Mouse (Mus musculus): ENCODE results near the gene Dnah17. TPM values are rescaled to one million over a fixed set of nuclear protein-coding genes. Genes with fewer than 3 reads are reported as not detected.

Dnah17 gene
- polyA plus RNA-seq, 1 experiment from 2014 or later = 0.23 TPM

- ATAC-seq (ENCODE audit: low FRiP score, low TSS enrichment) = no peak
- no peaks in the 10 kb centered on the region for H3K9me3 ChIP-seq (ENCODE audit: control insufficient read depth, low read length)
- H3K27ac ChIP-seq (ENCODE audit: low read depth, low read length) = no peak overlapping the region
- H3K4me1 ChIP-seq (ENCODE audit: control insufficient read depth, insufficient read depth, low read length) = no peaks in the 10 kb centered on the region
- no peaks in the 10 kb centered on the region for H3K27me3 ChIP-seq (ENCODE audit: control insufficient read depth, insufficient read depth, low read length)
- no peak overlapping the region for H3K4me2 ChIP-seq (replicated peaks; ENCODE audit: low read depth, low read length)
- H3K9ac ChIP-seq (ENCODE audit: low read depth, low read length) = no peak overlapping the region
- 68% methylated on average over 14 of the region's 14 CpGs for WGBS
- H3K4me3 ChIP-seq (ENCODE audit: low read length) = no peak overlapping the region
- H3K36me3 ChIP-seq (ENCODE audit: control insufficient read depth, insufficient read depth, low read length) = no peaks in the 10 kb centered on the region
These were observed 16.8 kb downstream of the Dnah17 start for GRCm38 (mm10) chr11:118113516-118114205.

- Histone ChIP-seq H3K4me1 (ENCODE audit: control insufficient read depth, insufficient read depth, low read length) (no peaks in the 10 kb centered on the region), H3K36me3 (ENCODE audit: control insufficient read depth, insufficient read depth, low read length) (no peaks in the 10 kb centered on the region), H3K4me2 (replicated peaks; ENCODE audit: low read depth, low read length) (no peak overlapping the region), H3K4me3 (ENCODE audit: low read length) (no peak overlapping the region), H3K9me3 (ENCODE audit: control insufficient read depth, low read length) (no peaks in the 10 kb centered on the region), H3K9ac (ENCODE audit: low read depth, low read length) (no peak overlapping the region), H3K27ac (ENCODE audit: low read depth, low read length) (no peak overlapping the region), H3K27me3 (ENCODE audit: control insufficient read depth, insufficient read depth, low read length) (no peaks in the 10 kb centered on the region)
- peak; percentile 67 for ATAC-seq (ENCODE audit: low FRiP score, low TSS enrichment)
- 9% methylated on average over 5 of the region's 5 CpGs for WGBS
These were observed 26.4 kb downstream of the Dnah17 start for GRCm38 (mm10) chr11:118104001-118104400.

- Histone ChIP-seq H3K36me3 (ENCODE audit: control insufficient read depth, insufficient read depth, low read length) (no peaks in the 10 kb centered on the region), H3K27me3 (ENCODE audit: control insufficient read depth, insufficient read depth, low read length) (no peaks in the 10 kb centered on the region), H3K4me3 (ENCODE audit: low read length) (no peak overlapping the region), H3K9ac (ENCODE audit: low read depth, low read length) (no peak overlapping the region; the same call in 1 of the 2 replicates), H3K27ac (ENCODE audit: low read depth, low read length) (no peak overlapping the region), H3K9me3 (ENCODE audit: control insufficient read depth, low read length) (no peaks in the 10 kb centered on the region), H3K4me2 (replicated peaks; ENCODE audit: low read depth, low read length) (no peak overlapping the region), H3K4me1 (ENCODE audit: control insufficient read depth, insufficient read depth, low read length) (no peaks in the 10 kb centered on the region)
- ATAC-seq (ENCODE audit: low FRiP score, low TSS enrichment) = no peak
- 93% methylated on average over 5 of the region's 5 CpGs for WGBS
These were observed 27.1 kb downstream of the Dnah17 start for GRCm38 (mm10) chr11:118103383-118103782.

DNA sequence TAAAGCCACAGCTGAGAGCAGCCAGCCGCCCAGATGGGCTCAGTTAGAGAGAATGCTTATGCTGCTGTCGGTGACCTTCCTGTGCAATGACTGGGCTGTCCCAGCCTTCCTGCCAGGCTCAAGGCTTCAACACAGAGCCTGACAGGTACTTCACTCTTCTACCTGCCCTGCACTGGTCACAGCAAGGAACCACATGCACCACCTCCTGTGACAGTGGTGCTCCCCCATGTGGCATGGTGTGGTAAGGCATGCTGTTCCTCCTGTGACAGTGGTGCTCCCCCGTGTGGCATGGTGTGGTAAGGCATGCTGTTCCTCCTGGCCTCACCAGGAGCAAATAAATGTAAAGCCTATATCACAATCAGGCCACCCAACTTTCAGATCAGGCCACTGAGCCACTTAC lies 27.6 kb downstream of the Dnah17 start:
- no peaks in the 10 kb centered on the region for H3K27me3 ChIP-seq (ENCODE audit: control insufficient read depth, insufficient read depth, low read length)
- H3K4me2 ChIP-seq (replicated peaks; ENCODE audit: low read depth, low read length) = no peak overlapping the region
- H3K4me3 ChIP-seq (ENCODE audit: low read length) = no peak overlapping the region
- WGBS = 59% methylated on average over 3 of the region's 3 CpGs
- no peak overlapping the region for H3K27ac ChIP-seq (ENCODE audit: low read depth, low read length)
- H3K4me1 ChIP-seq (ENCODE audit: control insufficient read depth, insufficient read depth, low read length) = no peaks in the 10 kb centered on the region
- H3K9me3 ChIP-seq (ENCODE audit: control insufficient read depth, low read length) = no peaks in the 10 kb centered on the region
- no peak overlapping the region for H3K9ac ChIP-seq (ENCODE audit: low read depth, low read length)
- no peaks in the 10 kb centered on the region for H3K36me3 ChIP-seq (ENCODE audit: control insufficient read depth, insufficient read depth, low read length)
- peak; percentile 50; the same call in 1 of the 2 replicates for ATAC-seq (ENCODE audit: low FRiP score, low TSS enrichment)

DNA sequence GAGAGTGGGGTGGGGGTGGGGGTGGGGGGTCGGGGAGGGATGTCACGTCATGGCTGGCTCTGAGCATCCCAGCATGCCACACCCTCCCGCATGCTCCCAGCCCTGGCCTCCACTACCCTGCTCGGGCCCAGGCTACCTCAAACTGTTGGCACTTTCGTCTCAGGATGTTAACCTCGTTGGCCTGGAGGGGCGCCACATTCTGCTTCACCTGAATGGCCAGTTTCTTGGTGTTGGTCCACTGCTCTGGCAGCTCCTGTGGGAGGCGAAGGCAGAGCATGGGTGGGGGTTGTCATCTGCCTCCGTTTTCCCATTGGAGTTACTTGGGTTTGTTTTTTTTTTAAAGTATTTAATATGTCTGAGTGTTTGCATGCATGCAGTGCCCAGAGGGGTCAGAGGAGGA lies 29.3 kb downstream of the Dnah17 start:
- no peaks in the 10 kb centered on the region for H3K36me3 ChIP-seq (ENCODE audit: control insufficient read depth, insufficient read depth, low read length)
- 36% methylated on average over 9 of the region's 9 CpGs for WGBS
- H3K4me1 ChIP-seq (ENCODE audit: control insufficient read depth, insufficient read depth, low read length) = 0 out of 2 replicates have a peak, but pooled peaks cover 7% of the 10 kb centered on the region
- H3K4me3 ChIP-seq (ENCODE audit: low read length) = no peak overlapping the region
- no peak for ATAC-seq (ENCODE audit: low FRiP score, low TSS enrichment)
- no peaks in the 10 kb centered on the region for H3K9me3 ChIP-seq (ENCODE audit: control insufficient read depth, low read length)
- H3K27ac ChIP-seq (ENCODE audit: low read depth, low read length) = no peak overlapping the region
- H3K4me2 ChIP-seq (replicated peaks; ENCODE audit: low read depth, low read length) = no peak overlapping the region
- no peaks in the 10 kb centered on the region for H3K27me3 ChIP-seq (ENCODE audit: control insufficient read depth, insufficient read depth, low read length)
- no peak overlapping the region for H3K9ac ChIP-seq (ENCODE audit: low read depth, low read length)

GRCm38 (mm10) chr11:118096736-118097135 lies 33.7 kb downstream of the Dnah17 start:
- H3K36me3 ChIP-seq (ENCODE audit: control insufficient read depth, insufficient read depth, low read length) = no peaks in the 10 kb centered on the region
- no peak overlapping the region for H3K4me3 ChIP-seq (ENCODE audit: low read length)
- H3K4me1 ChIP-seq (ENCODE audit: control insufficient read depth, insufficient read depth, low read length) = 0 out of 2 replicates have a peak, but pooled peaks cover 10% of the 10 kb centered on the region
- no peak for ATAC-seq (ENCODE audit: low FRiP score, low TSS enrichment)
- no peaks in the 10 kb centered on the region for H3K9me3 ChIP-seq (ENCODE audit: control insufficient read depth, low read length)
- no peak overlapping the region for H3K27ac ChIP-seq (ENCODE audit: low read depth, low read length)
- H3K27me3 ChIP-seq (ENCODE audit: control insufficient read depth, insufficient read depth, low read length) = no peaks in the 10 kb centered on the region
- 29% methylated on average over 2 of the region's 2 CpGs for WGBS
- no peak overlapping the region for H3K4me2 ChIP-seq (replicated peaks; ENCODE audit: low read depth, low read length)
- no peak overlapping the region for H3K9ac ChIP-seq (ENCODE audit: low read depth, low read length)

GRCm38 (mm10) chr11:118095004-118095403 lies 35.4 kb downstream of the Dnah17 start:
- Histone ChIP-seq H3K4me3 (ENCODE audit: low read length) (no peak overlapping the region), H3K9me3 (ENCODE audit: control insufficient read depth, low read length) (peaks cover 6% of the 10 kb centered on the region; the same call in 1 of the 2 replicates), H3K27me3 (ENCODE audit: control insufficient read depth, insufficient read depth, low read length) (no peaks in the 10 kb centered on the region), H3K36me3 (ENCODE audit: control insufficient read depth, insufficient read depth, low read length) (no peaks in the 10 kb centered on the region), H3K4me1 (ENCODE audit: control insufficient read depth, insufficient read depth, low read length) (0 out of 2 replicates have a peak, but pooled peaks cover 10% of the 10 kb centered on the region), H3K4me2 (replicated peaks; ENCODE audit: low read depth, low read length) (no peak overlapping the region), H3K9ac (ENCODE audit: low read depth, low read length) (no peak overlapping the region), H3K27ac (ENCODE audit: low read depth, low read length) (no peak overlapping the region)
- WGBS = 94% methylated on average over 9 of the region's 9 CpGs
- no peak for ATAC-seq (ENCODE audit: low FRiP score, low TSS enrichment)

DNA sequence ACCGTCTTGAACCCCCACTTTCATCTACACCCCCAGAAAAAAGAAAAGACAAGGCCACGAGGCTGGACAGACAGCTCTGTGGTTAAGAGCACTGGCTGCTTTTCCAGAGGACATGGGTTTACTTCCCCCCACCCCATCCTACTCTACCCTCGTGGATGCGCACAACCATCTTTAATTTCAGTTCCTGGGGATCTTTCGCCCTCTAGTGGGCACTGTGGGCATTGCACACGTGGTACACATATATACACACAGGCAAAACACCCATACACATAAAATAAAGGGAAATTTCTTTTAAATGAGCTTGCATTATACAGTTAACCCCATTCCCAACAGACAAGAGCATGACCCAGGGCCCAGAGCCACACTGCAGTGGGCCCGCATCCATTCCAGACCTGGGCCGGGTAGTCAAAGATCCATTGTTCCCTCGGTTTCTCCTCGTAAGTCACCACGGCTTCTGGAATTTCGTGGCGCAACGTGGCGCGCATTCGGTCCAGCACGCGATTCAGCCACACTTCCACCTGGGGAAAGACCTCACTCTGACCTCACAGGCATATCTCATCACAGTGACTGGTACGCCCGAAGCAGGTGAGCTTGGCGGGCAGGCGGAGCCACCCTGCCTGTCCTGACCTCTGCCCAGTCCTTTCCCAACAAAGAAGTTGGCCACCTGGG lies 39.3 kb downstream of the Dnah17 start:
- H3K36me3 ChIP-seq (ENCODE audit: control insufficient read depth, insufficient read depth, low read length) = no peaks in the 10 kb centered on the region
- no peak overlapping the region for H3K4me3 ChIP-seq (ENCODE audit: low read length)
- no peak overlapping the region for H3K27ac ChIP-seq (ENCODE audit: low read depth, low read length)
- ATAC-seq (ENCODE audit: low FRiP score, low TSS enrichment) = no peak
- H3K4me1 ChIP-seq (ENCODE audit: control insufficient read depth, insufficient read depth, low read length) = 0 out of 2 replicates have a peak, but pooled peaks cover 8% of the 10 kb centered on the region
- peaks cover 6% of the 10 kb centered on the region; the same call in 1 of the 2 replicates for H3K9me3 ChIP-seq (ENCODE audit: control insufficient read depth, low read length)
- H3K9ac ChIP-seq (ENCODE audit: low read depth, low read length) = no peak overlapping the region
- WGBS = 88% methylated on average over 23 of the region's 23 CpGs
- no peaks in the 10 kb centered on the region for H3K27me3 ChIP-seq (ENCODE audit: control insufficient read depth, insufficient read depth, low read length)
- no peak overlapping the region for H3K4me2 ChIP-seq (replicated peaks; ENCODE audit: low read depth, low read length)

GRCm38 (mm10) chr11:118088896-118089295 lies 41.5 kb downstream of the Dnah17 start:
- H3K27ac ChIP-seq (ENCODE audit: low read depth, low read length) = no peak overlapping the region
- no peaks in the 10 kb centered on the region for H3K36me3 ChIP-seq (ENCODE audit: control insufficient read depth, insufficient read depth, low read length)
- no peak for ATAC-seq (ENCODE audit: low FRiP score, low TSS enrichment)
- H3K9ac ChIP-seq (ENCODE audit: low read depth, low read length) = no peak overlapping the region
- H3K4me3 ChIP-seq (ENCODE audit: low read length) = no peak overlapping the region
- no peak overlapping the region for H3K4me2 ChIP-seq (replicated peaks; ENCODE audit: low read depth, low read length)
- peaks cover 6% of the 10 kb centered on the region; the same call in 1 of the 2 replicates for H3K9me3 ChIP-seq (ENCODE audit: control insufficient read depth, low read length)
- H3K27me3 ChIP-seq (ENCODE audit: control insufficient read depth, insufficient read depth, low read length) = no peaks in the 10 kb centered on the region
- peaks cover 13% of the 10 kb centered on the region; the same call in 1 of the 2 replicates for H3K4me1 ChIP-seq (ENCODE audit: control insufficient read depth, insufficient read depth, low read length)
- WGBS = 86% methylated on average over 19 of the region's 19 CpGs

Measured in kidney, embryonic 14.5 days (tissue).